In genomic region chr15:10668120-10668900, GRCm38 (mm10) we compare ENCODE assay signal across 24 mouse cellular contexts. TPM values are rescaled to one million over a fixed set of nuclear protein-coding genes. Genes with fewer than 3 reads are reported as not detected.
A peak's percentile ranks its signal among the peaks of the same experiment; 100 is the strongest.
DNase-seq lines count a peak whose midpoint lies in the region; ATAC-seq and TF ChIP-seq lines count a peak whose summit lies in the region.
"Had no signal": no experiment of that assay in that cellular context is flagged by ENCODE, and none has a peak within 500 bp of the region (broad histone marks: within the 10 kb centered on the region; RNA-seq: fewer than 3 reads in every experiment).

No protein-coding gene starts in this region.

- no peak for TF ChIP-seq CTCF in kidney, postnatal 0 days (IDR thresholded peaks at IDR 0.05; ENCODE audit: low read depth)
- no peak for TF ChIP-seq CTCF in hindbrain, postnatal 0 days (IDR thresholded peaks at IDR 0.05; ENCODE audit: low read depth)

- H3K36me3 ChIP-seq in kidney, postnatal 0 days (ENCODE audit: insufficient read depth, low read length) = 0 out of 2 replicates have a peak, but pooled peaks cover 2% of the 10 kb centered on the region
- peaks cover 3% of the 10 kb centered on the region; the same call in 1 of the 2 replicates for H3K36me3 ChIP-seq in ES-E14 (ENCODE audit: control insufficient read depth, insufficient read depth, low read length, poor library complexity, severe bottlenecking)
- no peaks in the 10 kb centered on the region for H3K36me3 ChIP-seq in lung, embryonic 16.5 days (ENCODE audit: control insufficient read depth, insufficient read depth, low read length)
- no peaks in the 10 kb centered on the region for H3K36me3 ChIP-seq in hindbrain, postnatal 0 days (ENCODE audit: insufficient read depth, low read length)
- H3K36me3 ChIP-seq: embryonic facial prominence, embryonic 15.5 days; heart, embryonic 12.5 days; hindbrain, embryonic 13.5 days; liver, embryonic 15.5 days; midbrain, embryonic 15.5 days; neural tube, embryonic 15.5 days; stomach, embryonic 15.5 days had no signal

- peak; percentile 25 for DNase-seq in embryo, embryonic 10 days (ENCODE audit: low spot score)
- no peak for DNase-seq in embryo, embryonic 9.5 days (ENCODE audit: extremely low spot score)
- DNase-seq in kidney, postnatal 0 days (ENCODE audit: low spot score) = no peak
- no peak for DNase-seq in kidney, postnatal 4 days
- DNase-seq in ES-E14 (ENCODE audit: low read depth, low spot score) = no peak
- DNase-seq in hindbrain, postnatal 0 days (ENCODE audit: low spot score) = no peak
- no peak for DNase-seq in layer of hippocampus, adult 18-20 months (ENCODE audit: low spot score in 2 of 2)
- DNase-seq: adrenal gland, postnatal 14 days; cerebellum, adult 11-12 months; cerebellum, postnatal 14 days; embryo, embryonic 11 days; heart, postnatal 14 days; right cerebral cortex, postnatal 14 days; thymus, adult 2 months had no signal

- H3K4me2 ChIP-seq in kidney, postnatal 0 days (ENCODE audit: low read length) = no peak overlapping the region
- H3K4me2 ChIP-seq in lung, embryonic 16.5 days (ENCODE audit: low read depth, low read length) = no peak overlapping the region
- H3K4me2 ChIP-seq in hindbrain, postnatal 0 days (ENCODE audit: low read depth, low read length) = no peak overlapping the region
- H3K4me2 ChIP-seq: embryonic facial prominence, embryonic 15.5 days; heart, embryonic 12.5 days; hindbrain, embryonic 13.5 days; liver, embryonic 15.5 days; midbrain, embryonic 15.5 days; neural tube, embryonic 15.5 days; stomach, embryonic 15.5 days had no signal

- no peak overlapping the region for H3K9ac ChIP-seq in kidney, postnatal 0 days (ENCODE audit: low read depth, low read length)
- no peak overlapping the region for H3K9ac ChIP-seq in ES-E14 (ENCODE audit: insufficient read depth, low read depth, low read length, poor library complexity, severe bottlenecking)
- no peak overlapping the region for H3K9ac ChIP-seq in lung, embryonic 16.5 days (ENCODE audit: low read length)
- no peak overlapping the region for H3K9ac ChIP-seq in hindbrain, postnatal 0 days (replicated peaks; ENCODE audit: low read length)
- H3K9ac ChIP-seq: embryonic facial prominence, embryonic 15.5 days; heart, embryonic 12.5 days; hindbrain, embryonic 13.5 days; liver, embryonic 15.5 days; midbrain, embryonic 15.5 days; neural tube, embryonic 15.5 days; stomach, embryonic 15.5 days had no signal

- H3K4me1 ChIP-seq in kidney, postnatal 0 days (replicated peaks; ENCODE audit: insufficient read depth, low read length) = peaks cover 39% of the 10 kb centered on the region
- H3K4me1 ChIP-seq in ES-E14 (ENCODE audit: control insufficient read depth in 2 of 2, insufficient read depth in 2 of 2, low read length in 2 of 2, poor library complexity in 1 of 2) = peaks cover 0 to 24% of the 10 kb centered on the region in 2 experiments
- H3K4me1 ChIP-seq in lung, embryonic 16.5 days (replicated peaks; ENCODE audit: control insufficient read depth, insufficient read depth, low read length) = peaks cover 55% of the 10 kb centered on the region
- no peaks in the 10 kb centered on the region; the same call in 1 of the 2 replicates for H3K4me1 ChIP-seq in hindbrain, postnatal 0 days (ENCODE audit: insufficient read depth, low read length)
- H3K4me1 ChIP-seq: liver, embryonic 15.5 days; midbrain, embryonic 15.5 days; stomach, embryonic 15.5 days had no signal

- no peak for ATAC-seq in kidney, postnatal 0 days (replicated peaks; ENCODE audit: low FRiP score, low read depth)
- ATAC-seq in lung, embryonic 16.5 days (ENCODE audit: low read depth) = peak; percentile 44; the same call in 1 of the 2 replicates
- no peak for ATAC-seq in hindbrain, postnatal 0 days
- ATAC-seq: activated CD4-positive, CD25-positive, alpha-beta regulatory T cell, adult 4 months; CD4-positive, CD25-positive, alpha-beta regulatory T cell, adult 4 months; midbrain, embryonic 15.5 days had no signal

- in situ Hi-C loops in ES-E14 (cut with MboI; ENCODE audit: low sequenced_read_pairs in 2 of 2, unreplicated experiment in 2 of 2) = no loop called here

- H3K27me3 ChIP-seq in kidney, postnatal 0 days (ENCODE audit: insufficient read depth, low read length) = no peaks in the 10 kb centered on the region
- no peaks in the 10 kb centered on the region for H3K27me3 ChIP-seq in lung, embryonic 16.5 days (ENCODE audit: control insufficient read depth, insufficient read depth, low read depth, low read length)
- no peaks in the 10 kb centered on the region for H3K27me3 ChIP-seq in hindbrain, postnatal 0 days (ENCODE audit: insufficient read depth, low read length)
- H3K27me3 ChIP-seq: embryonic facial prominence, embryonic 15.5 days; hindbrain, embryonic 13.5 days; liver, embryonic 15.5 days; midbrain, embryonic 15.5 days; neural tube, embryonic 15.5 days; stomach, embryonic 15.5 days had no signal

- no peaks in the 10 kb centered on the region for H3K9me3 ChIP-seq in kidney, postnatal 0 days (replicated peaks; ENCODE audit: low read length)
- no peaks in the 10 kb centered on the region for H3K9me3 ChIP-seq in ES-E14 (ENCODE audit: control insufficient read depth, insufficient read depth, low read depth, low read length)
- H3K9me3 ChIP-seq in lung, embryonic 16.5 days (ENCODE audit: control insufficient read depth, low read length) = no peaks in the 10 kb centered on the region
- H3K9me3 ChIP-seq in hindbrain, postnatal 0 days (ENCODE audit: low read length) = no peaks in the 10 kb centered on the region
- H3K9me3 ChIP-seq: embryonic facial prominence, embryonic 15.5 days; heart, embryonic 12.5 days; hindbrain, embryonic 13.5 days; liver, embryonic 15.5 days; midbrain, embryonic 15.5 days; neural tube, embryonic 15.5 days; stomach, embryonic 15.5 days had no signal

- WGBS in kidney, postnatal 0 days = 41% methylated on average over 10 of the region's 10 CpGs
- WGBS in lung, embryonic 16.5 days = 34% methylated on average over 10 of the region's 10 CpGs
- 68% methylated on average over 10 of the region's 10 CpGs for WGBS in hindbrain, postnatal 0 days

- H3K4me3 ChIP-seq in kidney, postnatal 0 days (replicated peaks; ENCODE audit: low read depth, low read length) = no peak overlapping the region
- H3K4me3 ChIP-seq in ES-E14 (ENCODE audit: insufficient read depth in 1 of 2, low read depth in 1 of 2, low read length in 2 of 2, poor library complexity in 1 of 2, severe bottlenecking in 1 of 2) = no peak overlapping the region
- no peak overlapping the region for H3K4me3 ChIP-seq in lung, embryonic 16.5 days (ENCODE audit: low read length)
- H3K4me3 ChIP-seq in hindbrain, postnatal 0 days (ENCODE audit: low read length) = no peak overlapping the region
- H3K4me3 ChIP-seq: embryonic facial prominence, embryonic 15.5 days; heart, embryonic 12.5 days; hindbrain, embryonic 13.5 days; liver, embryonic 15.5 days; midbrain, embryonic 15.5 days; neural tube, embryonic 15.5 days; stomach, embryonic 15.5 days had no signal

- H3K27ac ChIP-seq in kidney, postnatal 0 days = peak overlapping the region; percentile 15; the same call in 1 of the 2 replicates
- peak overlapping the region; percentile 48; the same call in 1 of the 2 replicates for H3K27ac ChIP-seq in ES-E14 (ENCODE audit: insufficient read depth, low read depth, low read length, poor library complexity, severe bottlenecking)
- H3K27ac ChIP-seq in lung, embryonic 16.5 days (ENCODE audit: low read length) = peak overlapping the region; percentile 40
- H3K27ac ChIP-seq in hindbrain, postnatal 0 days = no peak overlapping the region
- H3K27ac ChIP-seq: embryonic facial prominence, embryonic 15.5 days; hindbrain, embryonic 13.5 days; liver, embryonic 15.5 days; midbrain, embryonic 15.5 days; neural tube, embryonic 15.5 days; stomach, embryonic 15.5 days had no signal

TF ChIP-seq in ES-E14, 5 proteins besides CTCF, POLR2A, EP300 and RAD21:
- TF ChIP-seq HCFC1 (IDR thresholded peaks at IDR 0.05; ENCODE audit: borderline replicate concordance, insufficient read depth, low read length) = no peak
- no peak for TF ChIP-seq ZC3H11A (IDR thresholded peaks at IDR 0.05; ENCODE audit: borderline replicate concordance, low read depth, low read length)
- 0 out of 2 replicates have a peak, but pooled peaks have one; percentile 34 for TF ChIP-seq MAFK (IDR thresholded peaks at IDR 0.05; ENCODE audit: insufficient read depth, low read depth, low read length)

RNA-seq across cellular contexts. Expression of gene Rai14, which starts 46.1 kb away (rescaled TPM):
- polyA plus RNA-seq in kidney, postnatal 0 days (2015; fragmentation: Nextera tagmentation; extraction: Ambion mirVana) = 38.5 and 42.4 TPM in 2 replicates
- 34.2 and 35.0 TPM in 2 replicates for total RNA-seq in ES-E14 (2012; rRNA removed)
- 80.9 and 84.2 TPM in 2 replicates for polyA plus RNA-seq in lung, embryonic 16.5 days (2015; fragmentation: Nextera tagmentation; extraction: Ambion mirVana)
- 9.0 and 11.0 TPM in 2 replicates for total RNA-seq in hindbrain, postnatal 0 days (2014; rRNA removed)
- polyA plus RNA-seq in hindbrain, postnatal 0 days (2015; fragmentation: Nextera tagmentation; extraction: Ambion mirVana) = 5.1 and 5.7 TPM in 2 replicates
- 1 to 10 TPM; 4.8 to 5.1 TPM for total RNA-seq in layer of hippocampus, adult 18-20 months (2021)
